Mouse (Mus musculus) kidney, postnatal 0 days (tissue): ENCODE measurements around the gene Slc38a11. TPM values are rescaled to one million over a fixed set of nuclear protein-coding genes. Genes with fewer than 3 reads are reported as not detected.

Source experiments
- ATAC-seq: fragments of 200-750 bp; cut with Nextera tagmentation; replicated peaks from 2 replicates; pipeline ENCODE4 v1.8.0; 2017; ENCODE audit warnings: low read depth, moderate number of reproducible peaks, moderate TSS enrichment, moderate library complexity; ENCODE audit not compliant: low FRiP score
- DNase-seq: peaks from one replicate; pipeline ENCODE4 v3.0.0-alpha.2; 2016; ENCODE audit warnings: low spot score
- H3K27ac ChIP-seq: fragments of 300-500 bp; sonication (generic); 2 replicates; pipeline ENCODE4 v1.5.1; 2014; ENCODE audit warnings: mild to moderate bottlenecking
- H3K27me3 ChIP-seq: fragments of 300-500 bp; sonication (generic); 2 replicates; pipeline ENCODE4 v1.6.1; 2014; ENCODE audit warnings: low read length, mixed read lengths; ENCODE audit not compliant: insufficient read depth
- H3K36me3 ChIP-seq: fragments of 300-500 bp; sonication (generic); 2 replicates; pipeline ENCODE4 v1.6.1; 2014; ENCODE audit warnings: low read length, mixed read lengths; ENCODE audit not compliant: insufficient read depth
- H3K4me1 ChIP-seq: fragments of 300-500 bp; sonication (generic); replicated peaks from 2 replicates; pipeline ENCODE4 v1.6.1; 2014; ENCODE audit warnings: antibody characterized with exemption, low read length, mixed read lengths; ENCODE audit not compliant: insufficient read depth
- H3K4me2 ChIP-seq: fragments of 300-500 bp; sonication (generic); 2 replicates; pipeline ENCODE4 v1.6.1; 2014; ENCODE audit warnings: mild to moderate bottlenecking, low read length, moderate library complexity, mixed read lengths
- H3K4me3 ChIP-seq: fragments of 300-500 bp; sonication (generic); replicated peaks from 2 replicates; pipeline ENCODE4 v1.5.1; 2014; ENCODE audit warnings: low read depth, low read length
- H3K9ac ChIP-seq: fragments of 300-500 bp; sonication (generic); 2 replicates; pipeline ENCODE4 v1.6.1; 2014; ENCODE audit warnings: low read depth, low read length
- H3K9me3 ChIP-seq: fragments of 300-500 bp; sonication (generic); replicated peaks from 2 replicates; pipeline ENCODE4 v1.6.1; 2016; ENCODE audit warnings: low read length, inconsistent platforms, mixed read lengths
- CTCF ChIP-seq: IDR thresholded peaks from 2 replicates; pipeline ENCODE4 v1.5.1; 2016; ENCODE audit warnings: antibody characterized with exemption, low read depth, mild to moderate bottlenecking, moderate library complexity
- WGBS: fragments of 180-500 bp; shearing (Covaris S2); extraction: QIAGEN DNeasy Blood & Tissue Kit; methylation state at CpG from one replicate; pipeline ENCODE4 v1.1.7; 2014; 5-methylcytosine and 5-hydroxymethylcytosine counted together
- polyA plus RNA-seq: library from polyadenylated mRNA; unstranded; fragments of >200 nt; fragmentation: Nextera tagmentation; extraction: Ambion mirVana; gene quantifications from 2 replicates; pipeline ENCODE4 v1.2.1, GENCODE M21; 2015

Gene Slc38a11
- 0.82 and 0.95 TPM in 2 replicates for polyA plus RNA-seq

- H3K4me2 ChIP-seq = peak within 1 kb of the TSS; percentile 38
- H3K27ac ChIP-seq = no peak within 1 kb of the TSS
- no peak within 1 kb of the TSS for H3K4me3 ChIP-seq
- no peaks in the 10 kb centered on the region; the same call in 1 of the 2 replicates for H3K4me1 ChIP-seq
- no peaks in the 10 kb centered on the region for H3K9me3 ChIP-seq
- DNase-seq = peak; percentile 20
- H3K27me3 ChIP-seq = no peaks in the 10 kb centered on the region
- H3K36me3 ChIP-seq = no peaks in the 10 kb centered on the region
- no peak for TF ChIP-seq CTCF
- WGBS = 6% methylated on average over 18 of the region's 18 CpGs
- ATAC-seq = peak; percentile 43; the same call in 1 of the 2 replicates
- H3K9ac ChIP-seq = no peak within 1 kb of the TSS
These were observed at the start of gene Slc38a11 for GRCm38 (mm10) chr2:65363828-65364497. Slc38a11 (minus strand) TSS chr2:65364034.

GRCm38 (mm10) chr2:65407110-65407509 is 43.3 kb upstream of the Slc38a11 start:
- 81% methylated on average over 2 of the region's 2 CpGs for WGBS
- Histone ChIP-seq H3K36me3 (no peaks in the 10 kb centered on the region), H3K27ac (no peak overlapping the region), H3K4me2 (no peak overlapping the region), H3K4me1 (no peaks in the 10 kb centered on the region), H3K27me3 (no peaks in the 10 kb centered on the region), H3K9ac (no peak overlapping the region), H3K4me3 (no peak overlapping the region), H3K9me3 (no peaks in the 10 kb centered on the region)
- TF ChIP-seq CTCF = no peak
- ATAC-seq = no peak
- no peak for DNase-seq

- TF ChIP-seq CTCF = no peak
- Histone ChIP-seq H3K9me3 (no peaks in the 10 kb centered on the region), H3K4me1 (no peaks in the 10 kb centered on the region), H3K9ac (no peak overlapping the region), H3K27ac (no peak overlapping the region), H3K4me2 (no peak overlapping the region), H3K27me3 (no peaks in the 10 kb centered on the region), H3K36me3 (no peaks in the 10 kb centered on the region), H3K4me3 (no peak overlapping the region)
- 74% methylated on average over 1 of the region's 1 CpGs for WGBS
- DNase-seq (no peak), ATAC-seq (no peak)
These were observed 41.6 kb upstream of the Slc38a11 start for GRCm38 (mm10) chr2:65405407-65405806.

- no peak overlapping the region for H3K4me2 ChIP-seq
- no peak overlapping the region for H3K27ac ChIP-seq
- no peaks in the 10 kb centered on the region for H3K27me3 ChIP-seq
- H3K4me3 ChIP-seq = no peak overlapping the region
- no peaks in the 10 kb centered on the region for H3K9me3 ChIP-seq
- H3K9ac ChIP-seq = no peak overlapping the region
- DNase-seq (no peak), ATAC-seq (no peak)
- H3K4me1 ChIP-seq = no peaks in the 10 kb centered on the region
- no peaks in the 10 kb centered on the region for H3K36me3 ChIP-seq
- 77% methylated on average over 5 of the region's 5 CpGs for WGBS
- no peak for TF ChIP-seq CTCF
These were observed 38.2 kb upstream of the Slc38a11 start for GRCm38 (mm10) chr2:65402001-65402400.

GRCm38 (mm10) chr2:65399938-65400337 is 36.1 kb upstream of the Slc38a11 start:
- no peaks in the 10 kb centered on the region for H3K36me3 ChIP-seq
- no peak for TF ChIP-seq CTCF
- H3K4me1 ChIP-seq = no peaks in the 10 kb centered on the region
- H3K9ac ChIP-seq = no peak overlapping the region
- DNase-seq = no peak
- WGBS = 82% methylated on average over 5 of the region's 5 CpGs
- H3K4me3 ChIP-seq = no peak overlapping the region
- no peak overlapping the region for H3K27ac ChIP-seq
- no peaks in the 10 kb centered on the region for H3K9me3 ChIP-seq
- no peak overlapping the region for H3K4me2 ChIP-seq
- ATAC-seq = no peak
- H3K27me3 ChIP-seq = no peaks in the 10 kb centered on the region

GRCm38 (mm10) chr2:65396128-65396527 is 32.3 kb upstream of the Slc38a11 start:
- H3K36me3 ChIP-seq = no peaks in the 10 kb centered on the region
- TF ChIP-seq CTCF = peak; percentile 76
- no peaks in the 10 kb centered on the region for H3K27me3 ChIP-seq
- WGBS = 15% methylated on average over 3 of the region's 3 CpGs
- DNase-seq (peak; percentile 73), ATAC-seq (no peak)
- no peaks in the 10 kb centered on the region for H3K9me3 ChIP-seq
- H3K4me1 ChIP-seq = no peaks in the 10 kb centered on the region
- H3K9ac ChIP-seq = no peak overlapping the region
- H3K4me3 ChIP-seq = no peak overlapping the region
- H3K27ac ChIP-seq = no peak overlapping the region
- no peak overlapping the region for H3K4me2 ChIP-seq
